Mouse (Mus musculus): ENCODE data around the gene P2rx5.

DNA sequence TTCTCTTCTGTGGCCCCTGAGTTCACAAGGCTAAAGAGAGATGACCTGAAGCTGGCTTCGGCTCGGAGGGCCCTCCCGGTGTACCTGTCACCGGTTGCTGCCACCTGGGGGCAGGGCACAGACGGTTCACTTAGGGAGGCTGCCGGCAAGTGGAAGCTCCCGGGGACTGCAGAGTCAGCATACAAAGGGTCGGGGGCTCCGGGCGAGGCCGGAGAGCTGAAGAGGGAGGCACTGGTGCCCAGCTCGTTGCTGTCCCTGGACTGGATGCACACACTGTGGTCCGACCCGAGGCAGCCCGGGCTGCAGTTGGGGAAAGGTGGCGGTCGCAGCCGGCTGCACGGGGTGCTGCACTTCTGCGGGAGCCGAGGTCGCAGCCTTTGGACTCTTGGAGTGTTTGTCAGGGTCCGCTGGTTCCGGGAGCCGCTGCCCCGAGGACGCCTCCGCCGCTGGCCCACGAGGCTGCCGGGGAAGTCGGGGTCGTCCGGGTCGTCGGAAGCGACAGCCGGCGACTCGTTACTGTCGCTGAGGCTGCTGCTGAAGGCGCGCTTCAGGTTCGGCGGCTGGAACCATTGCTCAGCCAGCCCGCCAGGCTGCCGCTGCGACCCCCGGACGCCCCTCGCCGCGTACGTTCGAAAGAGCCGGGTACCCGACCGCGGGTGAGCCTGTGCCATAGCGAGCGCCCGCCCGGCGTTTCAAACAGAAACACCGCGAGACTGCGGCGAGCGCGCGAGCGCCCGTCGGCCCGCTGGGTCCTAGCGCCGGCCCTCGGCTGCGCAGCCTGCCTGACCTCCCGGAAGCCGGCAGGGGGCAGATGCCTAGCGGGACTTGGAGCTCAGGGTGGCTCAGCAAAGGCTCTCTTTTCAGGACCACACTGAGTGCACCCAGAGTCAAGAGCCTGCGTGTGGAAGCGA, 22.4 kb upstream of the P2rx5 start, which contains the start of gene Haspin:
- TF ChIP-seq CTCF (conservative IDR thresholded peaks at IDR 0.05 in 1 of 2, IDR thresholded peaks at IDR 0.05 in 1 of 2; ENCODE audit: low read depth in 2 of 2, low read length in 2 of 2) = peak; percentile 37 to 99; a peak in 3 of 4 replicates
- TF ChIP-seq SMC3 (IDR thresholded peaks at IDR 0.05; ENCODE audit: low read depth, low read length) = peak; percentile 96
- TF ChIP-seq MAX (IDR thresholded peaks at IDR 0.05; ENCODE audit: low read length) = peak; percentile 53; the same call in 1 of the 2 replicates
- TF ChIP-seq BHLHE40 (IDR thresholded peaks at IDR 0.05; ENCODE audit: low read depth, low read length) = no peak; the same call in 1 of the 2 replicates
- TF ChIP-seq KAT2A (IDR thresholded peaks at IDR 0.05; ENCODE audit: insufficient replicate concordance, low read length) = peak; percentile 72; the same call in 1 of the 2 replicates

All from CH12.LX (cell line).